Mouse (Mus musculus) heart, embryonic 11.5 days (tissue): Measurements from ENCODE around the gene Crtam. TPM values are rescaled to one million over a fixed set of nuclear protein-coding genes. Genes with fewer than 3 reads are reported as not detected.

ENCODE experiments used
- ATAC-seq: fragments of 200-750 bp; cut with Nextera tagmentation; replicated peaks from 2 replicates; pipeline ENCODE4 v1.8.0; 2017; ENCODE audit warnings: moderate library complexity; ENCODE audit not compliant: insufficient number of reproducible peaks, low FRiP score, low TSS enrichment
- H3K27ac ChIP-seq: fragments of 300-500 bp; sonication (generic); 2 replicates; pipeline ENCODE4 v1.5.1; 2014; ENCODE audit warnings: mild to moderate bottlenecking, low read depth, low read length
- H3K27me3 ChIP-seq: fragments of 300-500 bp; sonication (generic); 2 replicates; pipeline ENCODE4 v1.6.1; 2014; ENCODE audit warnings: mild to moderate bottlenecking, low read length, mixed read lengths; ENCODE audit not compliant: control insufficient read depth, insufficient read depth
- H3K36me3 ChIP-seq: fragments of 300-500 bp; sonication (generic); 2 replicates; pipeline ENCODE4 v1.6.1; 2014; ENCODE audit warnings: mild to moderate bottlenecking, low read length, moderate library complexity, mixed read lengths; ENCODE audit not compliant: control insufficient read depth, insufficient read depth
- H3K4me1 ChIP-seq: fragments of 300-500 bp; sonication (generic); 2 replicates; pipeline ENCODE4 v1.6.1; 2014; ENCODE audit warnings: low read length; ENCODE audit not compliant: control insufficient read depth, insufficient read depth
- H3K4me2 ChIP-seq: fragments of 300-500 bp; sonication (generic); 2 replicates; pipeline ENCODE4 v1.6.1; 2014; ENCODE audit warnings: mild to moderate bottlenecking, moderate library complexity
- H3K4me3 ChIP-seq: fragments of 300-500 bp; sonication (generic); 2 replicates; pipeline ENCODE4 v1.5.1; 2014; ENCODE audit warnings: low read depth, low read length
- H3K9ac ChIP-seq: fragments of 300-500 bp; sonication (generic); 2 replicates; pipeline ENCODE4 v1.6.1; 2014; ENCODE audit warnings: mild to moderate bottlenecking, low read depth, low read length, moderate library complexity
- H3K9me3 ChIP-seq: fragments of 300-500 bp; sonication (generic); replicated peaks from 2 replicates; pipeline ENCODE4 v1.6.1; 2016; ENCODE audit warnings: low read length; ENCODE audit not compliant: control insufficient read depth
- WGBS: fragments of 180-500 bp; shearing (Covaris S2); extraction: QIAGEN DNeasy Blood & Tissue Kit; methylation state at CpG from one replicate; pipeline ENCODE4 v1.1.7; 2014; ENCODE audit not compliant: insufficient replicate concordance; 5-methylcytosine and 5-hydroxymethylcytosine counted together
- polyA plus RNA-seq: library from polyadenylated mRNA; unstranded; fragments of >200 nt; fragmentation: Nextera tagmentation; extraction: Ambion mirVana; gene quantifications from 2 replicates; pipeline ENCODE4 v1.2.1, GENCODE M21; 2014

Gene Crtam
- polyA plus RNA-seq, 1 experiment from 2014 or later: 0.13 TPM

DNA sequence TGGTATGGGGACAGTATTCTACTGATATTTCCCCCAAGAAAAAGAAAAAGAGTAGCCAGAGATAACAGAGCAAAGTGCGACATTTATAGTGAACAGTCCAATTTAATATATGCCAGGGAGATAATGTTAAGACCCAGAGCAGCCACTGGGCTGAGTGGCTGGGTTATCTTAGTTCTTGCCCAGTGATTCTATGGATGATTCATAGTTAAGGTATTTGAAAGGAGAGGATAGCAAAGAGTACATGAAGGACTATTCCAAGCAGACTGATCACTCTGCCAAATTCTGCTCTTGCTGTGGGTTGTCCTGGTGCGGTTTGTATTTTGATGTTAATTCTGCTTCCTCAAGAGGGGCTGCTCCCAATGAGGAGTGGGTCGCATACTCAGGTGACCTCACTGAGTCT lies 17.3 kb upstream of the Crtam start:
- Histone ChIP-seq H3K9ac (no peak overlapping the region), H3K4me2 (no peak overlapping the region), H3K9me3 (no peaks in the 10 kb centered on the region), H3K4me1 (0 out of 2 replicates have a peak, but pooled peaks cover 2% of the 10 kb centered on the region), H3K36me3 (no peaks in the 10 kb centered on the region), H3K27ac (no peak overlapping the region), H3K4me3 (no peak overlapping the region), H3K27me3 (no peaks in the 10 kb centered on the region)
- 58% methylated on average over 3 of the region's 3 CpGs for WGBS
- no peak for ATAC-seq

DNA sequence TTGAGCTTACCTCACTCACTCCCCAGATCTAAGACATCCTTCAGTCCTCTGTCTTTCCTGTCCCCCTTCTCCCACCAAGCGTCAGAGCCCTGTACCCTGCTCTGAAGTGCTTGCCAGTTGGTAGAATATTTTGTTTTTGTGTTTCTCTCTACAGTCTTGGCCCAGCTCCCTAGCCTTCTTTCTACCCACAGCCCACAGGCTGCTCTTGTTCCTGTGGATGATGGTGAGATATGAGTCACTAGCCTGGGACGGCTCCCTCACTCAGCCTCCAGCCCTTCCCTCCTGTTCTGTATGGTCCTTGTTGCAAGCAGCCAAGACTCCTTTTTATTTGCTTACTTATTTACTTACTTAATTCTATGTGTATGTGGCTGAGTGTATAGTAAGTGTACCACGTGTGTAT lies 16.1 kb upstream of the Crtam start:
- H3K9me3 ChIP-seq: no peaks in the 10 kb centered on the region
- ATAC-seq: no peak
- 0 out of 2 replicates have a peak, but pooled peaks cover 2% of the 10 kb centered on the region for H3K4me1 ChIP-seq
- no peak overlapping the region for H3K27ac ChIP-seq
- no peak overlapping the region for H3K9ac ChIP-seq
- H3K4me3 ChIP-seq: no peak overlapping the region
- no peak overlapping the region for H3K4me2 ChIP-seq
- H3K27me3 ChIP-seq: no peaks in the 10 kb centered on the region
- no peaks in the 10 kb centered on the region for H3K36me3 ChIP-seq
- 78% methylated on average over 3 of the region's 3 CpGs for WGBS

DNA sequence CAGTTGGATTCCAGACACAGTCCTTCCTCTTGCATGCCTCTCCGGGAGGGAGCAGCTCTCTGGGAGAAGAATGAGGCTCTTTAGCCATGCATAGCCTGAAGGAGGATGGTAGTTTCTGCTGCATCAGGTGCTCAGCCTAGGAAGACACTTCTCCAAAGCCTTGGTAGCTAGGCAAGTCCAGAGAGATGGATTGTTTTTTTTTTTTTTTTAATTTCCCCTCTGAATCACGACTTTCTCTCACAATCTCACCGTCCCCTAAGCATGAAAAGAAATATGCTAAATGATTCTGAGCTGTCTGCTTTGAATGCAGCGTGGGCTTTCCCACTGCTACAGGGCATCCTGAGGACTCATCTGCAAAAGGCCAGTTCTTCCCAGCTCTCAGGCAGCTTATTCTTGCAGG lies 10.1 kb upstream of the Crtam start:
- WGBS: 52% methylated on average over 4 of the region's 4 CpGs
- no peak for ATAC-seq

DNA sequence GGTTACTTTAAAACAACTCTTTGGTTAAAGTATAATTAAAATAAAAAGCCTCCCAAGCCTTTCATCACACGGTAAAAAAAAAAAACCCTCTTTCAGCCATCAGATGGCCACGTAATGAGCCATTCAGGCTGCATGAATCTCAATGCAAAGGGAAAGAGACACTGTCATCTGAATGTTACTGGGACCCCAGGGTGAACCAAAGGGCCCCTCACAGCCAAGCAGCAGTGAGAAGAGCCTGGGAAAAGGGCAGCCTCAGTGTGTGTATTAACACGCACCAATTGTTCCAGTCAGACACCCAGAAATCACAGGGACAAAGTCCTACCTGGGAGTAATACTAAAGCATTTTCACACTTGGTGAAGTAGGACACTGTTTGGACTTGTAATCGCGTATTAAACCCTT lies 8.0 kb upstream of the Crtam start:
- ATAC-seq: no peak
- H3K27me3 ChIP-seq: no peaks in the 10 kb centered on the region
- no peak overlapping the region for H3K4me3 ChIP-seq
- 95% methylated on average over 5 of the region's 5 CpGs for WGBS
- H3K27ac ChIP-seq: no peak overlapping the region
- H3K9me3 ChIP-seq: no peaks in the 10 kb centered on the region
- H3K9ac ChIP-seq: no peak overlapping the region
- no peak overlapping the region for H3K4me2 ChIP-seq
- H3K36me3 ChIP-seq: no peaks in the 10 kb centered on the region
- H3K4me1 ChIP-seq: no peaks in the 10 kb centered on the region

More for the DNA sequence above, 10.1 kb upstream of the Crtam start:
- no peak overlapping the region for H3K9ac ChIP-seq
- H3K27me3 ChIP-seq: no peaks in the 10 kb centered on the region
- no peak overlapping the region for H3K4me2 ChIP-seq
- no peaks in the 10 kb centered on the region for H3K4me1 ChIP-seq
- H3K4me3 ChIP-seq: no peak overlapping the region
- no peak overlapping the region for H3K27ac ChIP-seq
- H3K9me3 ChIP-seq: no peaks in the 10 kb centered on the region
- no peaks in the 10 kb centered on the region for H3K36me3 ChIP-seq

DNA sequence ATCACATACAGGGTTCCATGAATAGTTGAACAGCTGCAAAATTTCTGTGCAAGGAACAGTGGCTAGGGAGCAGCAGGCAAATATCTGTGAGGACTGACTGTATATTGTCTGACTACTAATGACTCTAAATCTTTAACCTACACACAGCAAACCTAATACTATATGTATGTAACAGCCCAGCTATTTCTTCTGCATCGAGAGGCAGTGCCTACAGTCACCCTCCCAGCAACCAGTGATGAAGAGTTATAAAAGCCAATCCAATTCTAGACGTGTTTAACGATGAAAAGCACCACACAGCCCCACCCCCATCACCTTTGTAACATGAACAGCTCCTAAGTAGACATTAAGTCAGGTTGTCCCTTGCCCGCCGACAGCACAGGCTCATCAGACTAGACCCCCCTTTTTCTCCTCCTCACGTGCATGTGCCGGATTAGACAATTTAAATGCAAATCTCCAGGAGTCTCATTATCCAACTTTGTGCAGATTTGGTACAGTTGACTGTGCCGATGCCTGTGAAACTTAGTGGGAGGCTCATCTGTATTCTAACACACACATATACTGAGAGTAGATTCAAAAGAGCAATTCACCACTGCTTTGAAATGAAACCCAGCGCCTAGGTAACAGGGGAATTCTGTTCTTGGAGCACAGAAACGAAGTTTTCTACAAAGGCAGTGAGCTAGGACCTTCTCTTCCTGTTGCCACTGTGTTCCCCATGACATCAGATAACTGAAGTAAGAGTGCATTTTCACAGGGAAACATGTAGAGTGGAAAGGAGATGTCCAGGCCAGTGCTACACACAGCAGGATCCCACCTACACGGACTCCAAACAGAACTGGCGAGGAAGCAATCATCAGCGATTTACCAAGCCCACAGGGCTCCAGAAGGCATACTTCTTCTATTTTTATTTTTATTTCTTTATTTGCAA lies 7.3 kb upstream of the Crtam start:
- WGBS: 83% methylated on average over 13 of the region's 13 CpGs
- no peak overlapping the region for H3K9ac ChIP-seq

DNA sequence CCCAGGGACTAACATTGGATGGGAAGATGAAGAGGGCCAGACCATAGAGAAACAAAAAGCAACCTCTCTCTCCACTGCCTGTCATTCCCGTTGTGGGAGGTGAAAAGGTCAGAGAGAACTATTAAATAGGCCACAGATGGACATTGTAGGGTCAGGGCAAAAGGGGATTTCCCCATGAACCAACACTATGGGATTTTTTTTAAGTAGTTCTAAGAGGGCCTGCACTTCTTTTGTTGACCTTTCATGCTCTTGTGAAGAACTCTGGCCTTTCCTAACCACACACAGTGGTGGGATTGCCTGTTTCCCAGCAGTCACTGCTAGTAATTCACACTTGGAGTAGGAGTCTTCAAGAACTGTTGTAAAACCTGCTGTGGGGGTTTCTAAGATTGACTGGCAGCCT lies 3.4 kb upstream of the Crtam start:
- no peaks in the 10 kb centered on the region for H3K27me3 ChIP-seq
- H3K4me1 ChIP-seq: no peaks in the 10 kb centered on the region
- H3K9ac ChIP-seq: no peak overlapping the region
- no peak overlapping the region for H3K4me2 ChIP-seq
- no peaks in the 10 kb centered on the region for H3K9me3 ChIP-seq
- ATAC-seq: no peak
- 48% methylated on average over 1 of the region's 1 CpGs for WGBS
- no peak overlapping the region for H3K27ac ChIP-seq
- no peaks in the 10 kb centered on the region for H3K36me3 ChIP-seq
- no peak overlapping the region for H3K4me3 ChIP-seq

More for the DNA sequence above, 7.3 kb upstream of the Crtam start:
- Histone ChIP-seq H3K4me2 (no peak overlapping the region), H3K36me3 (no peaks in the 10 kb centered on the region), H3K4me3 (no peak overlapping the region), H3K27ac (no peak overlapping the region), H3K4me1 (no peaks in the 10 kb centered on the region), H3K27me3 (no peaks in the 10 kb centered on the region), H3K9me3 (no peaks in the 10 kb centered on the region)
- no peak for ATAC-seq

DNA sequence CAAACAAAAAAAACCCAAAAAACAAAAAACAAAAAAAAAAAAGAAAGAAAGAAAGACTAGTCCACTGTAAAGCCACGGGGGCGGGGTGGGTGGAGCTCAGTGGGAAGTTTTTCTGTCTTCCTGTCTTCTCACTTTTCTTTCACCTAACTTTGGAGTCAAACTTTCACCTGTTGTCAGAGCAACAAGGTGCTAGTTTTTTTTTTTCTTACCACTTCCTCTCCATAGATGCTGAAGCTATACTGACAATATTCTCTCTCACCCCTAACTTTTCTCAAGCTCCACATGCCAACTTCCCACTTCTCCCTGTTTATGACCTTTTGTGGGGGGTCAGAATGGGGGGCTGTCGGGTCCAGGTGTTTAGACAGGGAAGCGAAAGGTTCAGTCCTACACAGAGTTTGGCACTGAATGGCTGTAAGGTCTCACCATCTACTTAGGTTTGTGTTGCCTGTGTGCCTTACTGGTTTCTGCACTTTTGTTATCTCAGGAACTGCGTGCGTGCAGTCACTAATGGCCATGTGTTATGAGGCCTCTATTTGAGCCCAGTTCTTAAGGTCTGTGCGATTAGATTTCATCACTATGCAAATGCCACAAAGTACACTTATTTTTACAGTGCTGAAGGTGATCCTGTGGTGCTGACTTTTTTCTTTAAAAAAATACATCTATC lies 7.2 kb downstream of the Crtam start:
- no peak for ATAC-seq
- H3K9ac ChIP-seq: no peak overlapping the region
- H3K4me2 ChIP-seq: no peak overlapping the region
- WGBS: 76% methylated on average over 7 of the region's 7 CpGs
- no peaks in the 10 kb centered on the region for H3K27me3 ChIP-seq
- no peaks in the 10 kb centered on the region for H3K9me3 ChIP-seq
- H3K4me1 ChIP-seq: no peaks in the 10 kb centered on the region
- no peak overlapping the region for H3K27ac ChIP-seq
- H3K36me3 ChIP-seq: no peaks in the 10 kb centered on the region
- no peak overlapping the region for H3K4me3 ChIP-seq

DNA sequence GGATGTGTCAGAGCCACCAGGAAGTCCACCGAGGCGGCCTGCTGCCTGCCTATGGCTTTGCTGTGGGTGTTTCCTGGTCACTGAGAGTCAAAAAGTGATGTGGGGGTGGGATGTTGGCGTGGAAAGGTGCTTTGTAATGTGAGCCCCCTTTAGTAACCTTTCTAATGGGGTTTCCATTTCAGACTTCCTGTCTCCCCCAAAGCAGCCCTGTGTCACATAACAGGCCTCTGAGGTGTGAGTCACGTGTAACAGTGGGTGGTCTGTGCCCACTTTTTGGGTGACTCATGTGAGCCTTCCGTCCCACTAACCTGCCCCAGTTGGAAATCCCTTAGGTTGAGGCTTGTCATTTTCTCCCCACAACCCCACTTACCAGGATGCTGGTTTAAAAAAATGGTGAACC lies 10.4 kb downstream of the Crtam start:
- 61% methylated on average over 5 of the region's 5 CpGs for WGBS
- no peaks in the 10 kb centered on the region for H3K9me3 ChIP-seq

More for the DNA sequence above, 10.4 kb downstream of the Crtam start:
- H3K36me3 ChIP-seq: no peaks in the 10 kb centered on the region
- no peak overlapping the region for H3K4me2 ChIP-seq
- H3K27me3 ChIP-seq: no peaks in the 10 kb centered on the region
- H3K9ac ChIP-seq: no peak overlapping the region
- no peaks in the 10 kb centered on the region for H3K4me1 ChIP-seq
- no peak overlapping the region for H3K4me3 ChIP-seq
- H3K27ac ChIP-seq: no peak overlapping the region
- ATAC-seq: no peak
